Mouse (Mus musculus) heart, postnatal 0 days (tissue): ENCODE results near the gene Olfr223.

Experiments
- CTCF ChIP-seq: IDR thresholded peaks from 2 replicates; pipeline ENCODE4 v1.5.1; 2016; ENCODE audit warnings: antibody characterized with exemption, control low read depth, low read depth
- EP300 ChIP-seq: IDR thresholded peaks from 2 replicates; pipeline ENCODE4 v1.6.1; 2016; ENCODE audit warnings: antibody characterized with exemption, low read depth

DNA sequence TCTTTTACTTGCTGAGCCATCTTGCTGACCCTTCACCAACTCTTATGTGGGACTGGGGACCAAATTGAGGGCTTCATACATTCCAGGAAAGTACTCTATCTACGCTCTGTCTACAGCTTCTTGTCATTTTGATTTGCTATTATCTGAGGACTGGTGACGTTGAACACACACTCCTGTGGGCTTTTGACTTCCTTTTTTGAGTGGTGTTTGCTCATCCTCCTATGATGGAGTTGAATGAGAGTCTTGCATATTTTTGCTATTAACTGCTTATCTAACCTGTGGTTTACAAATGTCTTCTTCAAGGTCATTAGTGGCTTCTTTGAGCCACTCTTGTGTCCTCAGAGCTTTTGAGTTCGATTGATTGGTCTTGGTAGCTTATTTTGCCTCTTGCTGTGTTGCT lies 53.0 kb downstream of the Olfr223 start:
- TF ChIP-seq CTCF (no peak), EP300 (no peak)
